Mouse (Mus musculus): ENCODE measurements at regions not wholly inside any gene's neighbourhood (a gene's known extent, or its start where the extent isn't known, plus 50 kb on each side); places are given as distances from the start of the nearest gene placed in this dataset.
A peak's percentile ranks its signal among the peaks of the same experiment; 100 is the strongest.

- WGBS, result 68% methylated on average over 5 of the region's 5 CpGs
Measured at GRCm38 (mm10) chr13:69236386-69236785, 237.0 kb upstream of the Adcy2 start.

GRCm38 (mm10) chr13:69237918-69238317, 238.6 kb upstream of the Adcy2 start:
- ATAC-seq, result peak; percentile 68; the same call in 1 of the 2 replicates
- H3K9ac ChIP-seq (ENCODE audit: low read length), result no peak overlapping the region
- no peaks in the 10 kb centered on the region for H3K36me3 ChIP-seq (ENCODE audit: control insufficient read depth, insufficient read depth, low read length)

More at GRCm38 (mm10) chr13:69236386-69236785, 237.0 kb upstream of the Adcy2 start:
- peak; percentile 78 for DNase-seq (ENCODE audit: low spot score)
- Histone ChIP-seq H3K36me3 (ENCODE audit: control insufficient read depth, insufficient read depth, low read length) (no peaks in the 10 kb centered on the region), H3K4me2 (ENCODE audit: low read length) (no peak overlapping the region), H3K9me3 (replicated peaks; ENCODE audit: control insufficient read depth, low read length) (no peaks in the 10 kb centered on the region), H3K9ac (ENCODE audit: low read length) (no peak overlapping the region), H3K4me3 (ENCODE audit: low read depth, low read length) (no peak overlapping the region), H3K27ac (ENCODE audit: low read depth, low read length) (no peak overlapping the region), H3K27me3 (replicated peaks; ENCODE audit: control insufficient read depth, insufficient read depth, low read length) (no peaks in the 10 kb centered on the region), H3K4me1 (ENCODE audit: control insufficient read depth, insufficient read depth, low read length) (no peaks in the 10 kb centered on the region)
- peak; percentile 90 for ATAC-seq

GRCm38 (mm10) chr13:69239261-69239915, 240.0 kb upstream of the Adcy2 start:
- H3K9ac ChIP-seq (ENCODE audit: low read length), result no peak overlapping the region
- H3K4me3 ChIP-seq (ENCODE audit: low read depth, low read length), result no peak overlapping the region
- H3K27ac ChIP-seq (ENCODE audit: low read depth, low read length), result no peak overlapping the region
- no peak for DNase-seq (ENCODE audit: low spot score)
- H3K27me3 ChIP-seq (replicated peaks; ENCODE audit: control insufficient read depth, insufficient read depth, low read length), result no peaks in the 10 kb centered on the region
- H3K4me2 ChIP-seq (ENCODE audit: low read length), result no peak overlapping the region
- H3K9me3 ChIP-seq (replicated peaks; ENCODE audit: control insufficient read depth, low read length), result no peaks in the 10 kb centered on the region
- no peaks in the 10 kb centered on the region for H3K4me1 ChIP-seq (ENCODE audit: control insufficient read depth, insufficient read depth, low read length)
- ATAC-seq, result no peak
- no peaks in the 10 kb centered on the region for H3K36me3 ChIP-seq (ENCODE audit: control insufficient read depth, insufficient read depth, low read length)
- WGBS, result 91% methylated on average over 2 of the region's 2 CpGs

More at GRCm38 (mm10) chr13:69237918-69238317, 238.6 kb upstream of the Adcy2 start:
- H3K4me2 ChIP-seq (ENCODE audit: low read length), result no peak overlapping the region
- no peaks in the 10 kb centered on the region for H3K27me3 ChIP-seq (replicated peaks; ENCODE audit: control insufficient read depth, insufficient read depth, low read length)
- peak; percentile 65 for DNase-seq (ENCODE audit: low spot score)
- H3K9me3 ChIP-seq (replicated peaks; ENCODE audit: control insufficient read depth, low read length), result no peaks in the 10 kb centered on the region
- H3K4me3 ChIP-seq (ENCODE audit: low read depth, low read length), result no peak overlapping the region
- WGBS, result 73% methylated on average over 3 of the region's 3 CpGs
- H3K4me1 ChIP-seq (ENCODE audit: control insufficient read depth, insufficient read depth, low read length), result no peaks in the 10 kb centered on the region
- H3K27ac ChIP-seq (ENCODE audit: low read depth, low read length), result no peak overlapping the region

- H3K4me3 ChIP-seq (ENCODE audit: low read depth, low read length), result no peak overlapping the region
- no peaks in the 10 kb centered on the region for H3K4me1 ChIP-seq (ENCODE audit: control insufficient read depth, insufficient read depth, low read length)
- no peaks in the 10 kb centered on the region for H3K9me3 ChIP-seq (replicated peaks; ENCODE audit: control insufficient read depth, low read length)
- DNase-seq (ENCODE audit: low spot score), result no peak
- ATAC-seq, result no peak
- no peaks in the 10 kb centered on the region for H3K27me3 ChIP-seq (replicated peaks; ENCODE audit: control insufficient read depth, insufficient read depth, low read length)
- no peak overlapping the region for H3K9ac ChIP-seq (ENCODE audit: low read length)
- 88% methylated on average over 14 of the region's 14 CpGs for WGBS
- no peaks in the 10 kb centered on the region for H3K36me3 ChIP-seq (ENCODE audit: control insufficient read depth, insufficient read depth, low read length)
- H3K27ac ChIP-seq (ENCODE audit: low read depth, low read length), result no peak overlapping the region
- no peak overlapping the region for H3K4me2 ChIP-seq (ENCODE audit: low read length)
Measured at GRCm38 (mm10) chr13:69242544-69243296, 243.4 kb upstream of the Adcy2 start.

- no peak overlapping the region for H3K4me3 ChIP-seq (ENCODE audit: low read depth, low read length)
- 81% methylated on average over 4 of the region's 4 CpGs for WGBS
- no peak overlapping the region for H3K4me2 ChIP-seq (ENCODE audit: low read length)
- H3K27ac ChIP-seq (ENCODE audit: low read depth, low read length), result 0 out of 2 replicates have a peak overlapping the region, but pooled peaks have one; percentile 24
- no peaks in the 10 kb centered on the region; the same call in 1 of the 2 replicates for H3K4me1 ChIP-seq (ENCODE audit: control insufficient read depth, insufficient read depth, low read length)
- H3K36me3 ChIP-seq (ENCODE audit: control insufficient read depth, insufficient read depth, low read length), result no peaks in the 10 kb centered on the region
- no peaks in the 10 kb centered on the region for H3K9me3 ChIP-seq (replicated peaks; ENCODE audit: control insufficient read depth, low read length)
- no peaks in the 10 kb centered on the region for H3K27me3 ChIP-seq (replicated peaks; ENCODE audit: control insufficient read depth, insufficient read depth, low read length)
- H3K9ac ChIP-seq (ENCODE audit: low read length), result no peak overlapping the region
- DNase-seq (ENCODE audit: low spot score) (no peak), ATAC-seq (no peak)
Measured at GRCm38 (mm10) chr13:69250334-69251129, 251.2 kb upstream of the Adcy2 start.

- Histone ChIP-seq H3K36me3 (ENCODE audit: control insufficient read depth, insufficient read depth, low read length) (no peaks in the 10 kb centered on the region), H3K4me2 (ENCODE audit: low read length) (no peak overlapping the region), H3K4me1 (ENCODE audit: control insufficient read depth, insufficient read depth, low read length) (no peaks in the 10 kb centered on the region; the same call in 1 of the 2 replicates), H3K27me3 (replicated peaks; ENCODE audit: control insufficient read depth, insufficient read depth, low read length) (no peaks in the 10 kb centered on the region), H3K9me3 (replicated peaks; ENCODE audit: control insufficient read depth, low read length) (no peaks in the 10 kb centered on the region), H3K9ac (ENCODE audit: low read length) (no peak overlapping the region), H3K4me3 (ENCODE audit: low read depth, low read length) (no peak overlapping the region), H3K27ac (ENCODE audit: low read depth, low read length) (0 out of 2 replicates have a peak overlapping the region, but pooled peaks have one; percentile 24)
- ATAC-seq (no peak), DNase-seq (ENCODE audit: low spot score) (peak; percentile 32)
- 78% methylated on average over 6 of the region's 6 CpGs for WGBS
Measured at GRCm38 (mm10) chr13:69251130-69251561, 251.8 kb upstream of the Adcy2 start.

GRCm38 (mm10) chr13:69252335-69252734, 253.0 kb upstream of the Adcy2 start:
- H3K4me2 ChIP-seq (ENCODE audit: low read length), result no peak overlapping the region
- ATAC-seq (peak; percentile 91), DNase-seq (ENCODE audit: low spot score) (peak; percentile 87)
- H3K27ac ChIP-seq (ENCODE audit: low read depth, low read length), result 0 out of 2 replicates have a peak overlapping the region, but pooled peaks have one; percentile 39
- 48% methylated on average over 10 of the region's 10 CpGs for WGBS
- H3K36me3 ChIP-seq (ENCODE audit: control insufficient read depth, insufficient read depth, low read length), result no peaks in the 10 kb centered on the region
- H3K4me1 ChIP-seq (ENCODE audit: control insufficient read depth, insufficient read depth, low read length), result no peaks in the 10 kb centered on the region; the same call in 1 of the 2 replicates
- H3K27me3 ChIP-seq (replicated peaks; ENCODE audit: control insufficient read depth, insufficient read depth, low read length), result no peaks in the 10 kb centered on the region
- H3K4me3 ChIP-seq (ENCODE audit: low read depth, low read length), result no peak overlapping the region
- H3K9me3 ChIP-seq (replicated peaks; ENCODE audit: control insufficient read depth, low read length), result 0 out of 2 replicates have a peak, but pooled peaks cover 4% of the 10 kb centered on the region
- no peak overlapping the region for H3K9ac ChIP-seq (ENCODE audit: low read length)

- DNase-seq (ENCODE audit: low spot score), result peak; percentile 56
- no peak overlapping the region for H3K4me2 ChIP-seq (ENCODE audit: low read length)
- peak; percentile 88 for ATAC-seq
- WGBS, result 17% methylated on average over 5 of the region's 5 CpGs
- H3K27ac ChIP-seq (ENCODE audit: low read depth, low read length), result no peak overlapping the region
- H3K9ac ChIP-seq (ENCODE audit: low read length), result no peak overlapping the region
- H3K36me3 ChIP-seq (ENCODE audit: control insufficient read depth, insufficient read depth, low read length), result no peaks in the 10 kb centered on the region
- 0 out of 2 replicates have a peak, but pooled peaks cover 4% of the 10 kb centered on the region for H3K9me3 ChIP-seq (replicated peaks; ENCODE audit: control insufficient read depth, low read length)
- H3K4me3 ChIP-seq (ENCODE audit: low read depth, low read length), result no peak overlapping the region
- H3K4me1 ChIP-seq (ENCODE audit: control insufficient read depth, insufficient read depth, low read length), result no peaks in the 10 kb centered on the region
- no peaks in the 10 kb centered on the region for H3K27me3 ChIP-seq (replicated peaks; ENCODE audit: control insufficient read depth, insufficient read depth, low read length)
Measured at GRCm38 (mm10) chr13:69260485-69260884, 261.1 kb upstream of the Adcy2 start.

Measured in forebrain, embryonic 14.5 days (tissue).